Mouse (Mus musculus): ENCODE data around the gene H3f3a.

DNA sequence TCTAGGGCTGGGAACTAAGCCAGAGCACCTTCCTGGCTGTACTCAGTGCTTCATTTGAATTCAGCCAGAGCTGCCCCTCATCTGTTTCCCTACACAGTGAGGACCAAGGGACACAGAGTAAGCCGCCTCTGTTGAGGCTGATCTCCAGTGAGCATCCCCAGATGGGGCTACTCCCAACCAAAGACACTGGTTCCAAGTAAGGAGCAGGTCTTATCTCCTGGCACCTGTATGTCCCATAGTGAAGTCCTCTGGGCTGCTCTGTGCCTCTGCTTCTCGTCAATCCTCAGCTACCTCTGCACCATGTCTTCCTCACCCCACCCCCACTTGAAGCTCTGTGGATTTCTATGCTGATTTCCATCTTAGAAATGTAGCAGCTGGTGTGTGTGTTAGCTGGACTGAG, 4.3 kb upstream of the H3f3a start:
- no peak for TF ChIP-seq POLR2A (IDR thresholded peaks at IDR 0.05; ENCODE audit: extremely low read depth, insufficient read depth, low read length)
- no peak for TF ChIP-seq CTCF (IDR thresholded peaks at IDR 0.05; ENCODE audit: extremely low read depth, insufficient read depth, low read length)
